Mouse (Mus musculus) kidney, embryonic 14.5 days (tissue): ENCODE measurements around the gene Taar7b. TPM values are rescaled to one million over a fixed set of nuclear protein-coding genes. Genes with fewer than 3 reads are reported as not detected.
A peak's percentile ranks its signal among the peaks of the same experiment; 100 is the strongest.

Experiments
- ATAC-seq: fragments of 200-750 bp; cut with Nextera tagmentation; 2 replicates; pipeline ENCODE4 v1.8.0; 2017; ENCODE audit warnings: moderate number of reproducible peaks, mild to moderate bottlenecking, moderate TSS enrichment, moderate library complexity; ENCODE audit not compliant: low FRiP score, low TSS enrichment
- H3K27ac ChIP-seq: fragments of 300-500 bp; sonication (generic); 2 replicates; pipeline ENCODE4 v1.5.1; 2014; ENCODE audit warnings: low read depth, mild to moderate bottlenecking, low read length, moderate library complexity, mixed read lengths
- H3K27me3 ChIP-seq: fragments of 300-500 bp; sonication (generic); 2 replicates; pipeline ENCODE4 v1.6.1; 2014; ENCODE audit warnings: mild to moderate bottlenecking, low read length; ENCODE audit not compliant: control insufficient read depth, insufficient read depth
- H3K36me3 ChIP-seq: fragments of 300-500 bp; sonication (generic); 2 replicates; pipeline ENCODE4 v1.6.1; 2014; ENCODE audit warnings: low read length, mixed read lengths; ENCODE audit not compliant: control insufficient read depth, insufficient read depth
- H3K4me1 ChIP-seq: fragments of 300-500 bp; sonication (generic); 2 replicates; pipeline ENCODE4 v1.6.1; 2014; ENCODE audit warnings: low read length, mixed read lengths; ENCODE audit not compliant: control insufficient read depth, insufficient read depth
- H3K4me2 ChIP-seq: fragments of 300-500 bp; sonication (generic); replicated peaks from 2 replicates; pipeline ENCODE4 v1.6.1; 2014; ENCODE audit warnings: low read depth, mild to moderate bottlenecking, low read length
- H3K4me3 ChIP-seq: fragments of 300-500 bp; sonication (generic); 2 replicates; pipeline ENCODE4 v1.5.1; 2014; ENCODE audit warnings: mild to moderate bottlenecking, low read length
- H3K9ac ChIP-seq: fragments of 300-500 bp; sonication (generic); 2 replicates; pipeline ENCODE4 v1.6.1; 2014; ENCODE audit warnings: low read depth, mild to moderate bottlenecking, low read length, moderate library complexity
- H3K9me3 ChIP-seq: fragments of 300-500 bp; sonication (generic); 2 replicates; pipeline ENCODE4 v1.6.1; 2016; ENCODE audit warnings: low read length; ENCODE audit not compliant: control insufficient read depth
- whole genome bisulfite sequencing: fragments of 180-500 bp; shearing (Covaris S2); extraction: QIAGEN DNeasy Blood & Tissue Kit; methylation state at CpG from one replicate; pipeline ENCODE4 v1.1.7; 2014; 5-methylcytosine and 5-hydroxymethylcytosine counted together
- polyA plus RNA-seq: library from polyadenylated mRNA; unstranded; fragments of >200 nt; fragmentation: Nextera tagmentation; extraction: Ambion mirVana; gene quantifications from 2 replicates; pipeline ENCODE4 v1.2.1, GENCODE M21; 2014

Gene Taar7b
- not detected in 2 replicates for polyA plus RNA-seq

- no peaks in the 10 kb centered on the region for H3K27me3 ChIP-seq
- no peaks in the 10 kb centered on the region for H3K4me1 ChIP-seq
- no peak within 1 kb of the TSS for H3K9ac ChIP-seq
- 93% methylated on average over 1 of the region's 1 CpGs for WGBS
- no peaks in the 10 kb centered on the region for H3K36me3 ChIP-seq
- no peak within 1 kb of the TSS for H3K27ac ChIP-seq
- H3K9me3 ChIP-seq = no peaks in the 10 kb centered on the region
- H3K4me2 ChIP-seq = no peak within 1 kb of the TSS
- no peak for ATAC-seq
- no peak within 1 kb of the TSS for H3K4me3 ChIP-seq
Observed at GRCm38 (mm10) chr10:23999639-24000038, at the start of gene Taar7b. Gene Taar7b, plus strand, starts transcription at chr10:23999939.

- ATAC-seq = no peak
- WGBS = 80% methylated on average over 6 of the region's 6 CpGs
- Histone ChIP-seq H3K4me2 (no peak overlapping the region), H3K9me3 (no peaks in the 10 kb centered on the region), H3K4me1 (no peaks in the 10 kb centered on the region), H3K27ac (no peak overlapping the region), H3K36me3 (no peaks in the 10 kb centered on the region), H3K27me3 (no peaks in the 10 kb centered on the region), H3K9ac (no peak overlapping the region), H3K4me3 (no peak overlapping the region)
Observed at GRCm38 (mm10) chr10:23951714-23952113, 48.0 kb upstream of the Taar7b start.

GRCm38 (mm10) chr10:23959071-23959470, 40.7 kb upstream of the Taar7b start:
- Histone ChIP-seq H3K27ac (no peak overlapping the region), H3K9me3 (no peaks in the 10 kb centered on the region), H3K9ac (no peak overlapping the region), H3K4me3 (no peak overlapping the region), H3K36me3 (no peaks in the 10 kb centered on the region), H3K4me1 (peaks cover 10% of the 10 kb centered on the region; the same call in 1 of the 2 replicates), H3K27me3 (no peaks in the 10 kb centered on the region), H3K4me2 (no peak overlapping the region)
- ATAC-seq = no peak
- 28% methylated on average over 3 of the region's 3 CpGs for WGBS

GRCm38 (mm10) chr10:23960444-23960915, 39.3 kb upstream of the Taar7b start, which contains the start of gene Taar4:
Gene Taar4, plus strand, starts transcription at chr10:23960494.
- Histone ChIP-seq H3K4me2 (no peak within 1 kb of the TSS), H3K9me3 (no peaks in the 10 kb centered on the region), H3K27ac (no peak within 1 kb of the TSS), H3K4me1 (peaks cover 10% of the 10 kb centered on the region; the same call in 1 of the 2 replicates), H3K9ac (no peak within 1 kb of the TSS), H3K36me3 (no peaks in the 10 kb centered on the region), H3K4me3 (no peak within 1 kb of the TSS), H3K27me3 (no peaks in the 10 kb centered on the region)
- WGBS = 94% methylated on average over 13 of the region's 13 CpGs
- no peak for ATAC-seq

- H3K9ac ChIP-seq = no peak overlapping the region
- H3K4me2 ChIP-seq = no peak overlapping the region
- H3K27me3 ChIP-seq = no peaks in the 10 kb centered on the region
- H3K27ac ChIP-seq = no peak overlapping the region
- H3K4me1 ChIP-seq = peaks cover 10% of the 10 kb centered on the region; the same call in 1 of the 2 replicates
- 34% methylated on average over 3 of the region's 3 CpGs for WGBS
- H3K9me3 ChIP-seq = no peaks in the 10 kb centered on the region
- H3K36me3 ChIP-seq = no peaks in the 10 kb centered on the region
- ATAC-seq = no peak
- H3K4me3 ChIP-seq = no peak overlapping the region
Observed at GRCm38 (mm10) chr10:23963444-23963843, 36.3 kb upstream of the Taar7b start.

- peak; percentile 80 for ATAC-seq
- no peak overlapping the region for H3K4me3 ChIP-seq
- H3K36me3 ChIP-seq = no peaks in the 10 kb centered on the region
- H3K4me1 ChIP-seq = peaks cover 4% of the 10 kb centered on the region; the same call in 1 of the 2 replicates
- H3K9ac ChIP-seq = no peak overlapping the region
- no peak overlapping the region for H3K27ac ChIP-seq
- H3K9me3 ChIP-seq = no peaks in the 10 kb centered on the region
- H3K27me3 ChIP-seq = no peaks in the 10 kb centered on the region
- 51% methylated on average over 6 of the region's 6 CpGs for WGBS
- H3K4me2 ChIP-seq = no peak overlapping the region
Observed at GRCm38 (mm10) chr10:23964921-23965610, 34.7 kb upstream of the Taar7b start.

GRCm38 (mm10) chr10:23970656-23971165, 29.0 kb upstream of the Taar7b start, which contains the start of gene Taar5:
Gene Taar5, plus strand, starts transcription at chr10:23970706.
- no peak within 1 kb of the TSS for H3K4me2 ChIP-seq
- no peaks in the 10 kb centered on the region for H3K9me3 ChIP-seq
- no peaks in the 10 kb centered on the region for H3K36me3 ChIP-seq
- H3K4me3 ChIP-seq = no peak within 1 kb of the TSS
- no peaks in the 10 kb centered on the region; the same call in 1 of the 2 replicates for H3K4me1 ChIP-seq
- no peaks in the 10 kb centered on the region for H3K27me3 ChIP-seq
- ATAC-seq = no peak
- H3K9ac ChIP-seq = no peak within 1 kb of the TSS
- 87% methylated on average over 11 of the region's 11 CpGs for WGBS
- H3K27ac ChIP-seq = no peak within 1 kb of the TSS

- ATAC-seq = no peak
- WGBS = 87% methylated on average over 5 of the region's 5 CpGs
- H3K9me3 ChIP-seq = no peaks in the 10 kb centered on the region
- H3K4me3 ChIP-seq = no peak overlapping the region
- no peak overlapping the region for H3K4me2 ChIP-seq
- no peaks in the 10 kb centered on the region; the same call in 1 of the 2 replicates for H3K4me1 ChIP-seq
- no peak overlapping the region for H3K9ac ChIP-seq
- H3K27me3 ChIP-seq = no peaks in the 10 kb centered on the region
- no peak overlapping the region for H3K27ac ChIP-seq
- H3K36me3 ChIP-seq = no peaks in the 10 kb centered on the region
Observed at GRCm38 (mm10) chr10:23971256-23971655, 28.5 kb upstream of the Taar7b start.

- no peaks in the 10 kb centered on the region for H3K4me1 ChIP-seq
- H3K36me3 ChIP-seq = no peaks in the 10 kb centered on the region
- no peak for ATAC-seq
- no peak overlapping the region for H3K4me3 ChIP-seq
- no peak overlapping the region for H3K4me2 ChIP-seq
- H3K27ac ChIP-seq = no peak overlapping the region
- WGBS = 55% methylated on average over 4 of the region's 4 CpGs
- H3K9ac ChIP-seq = no peak overlapping the region
- H3K27me3 ChIP-seq = no peaks in the 10 kb centered on the region
- no peaks in the 10 kb centered on the region for H3K9me3 ChIP-seq
Observed at GRCm38 (mm10) chr10:23977958-23978357, 21.8 kb upstream of the Taar7b start.
